Comparison of ENCODE assay signal across 7 mouse cellular contexts in the genomic region with DNA sequence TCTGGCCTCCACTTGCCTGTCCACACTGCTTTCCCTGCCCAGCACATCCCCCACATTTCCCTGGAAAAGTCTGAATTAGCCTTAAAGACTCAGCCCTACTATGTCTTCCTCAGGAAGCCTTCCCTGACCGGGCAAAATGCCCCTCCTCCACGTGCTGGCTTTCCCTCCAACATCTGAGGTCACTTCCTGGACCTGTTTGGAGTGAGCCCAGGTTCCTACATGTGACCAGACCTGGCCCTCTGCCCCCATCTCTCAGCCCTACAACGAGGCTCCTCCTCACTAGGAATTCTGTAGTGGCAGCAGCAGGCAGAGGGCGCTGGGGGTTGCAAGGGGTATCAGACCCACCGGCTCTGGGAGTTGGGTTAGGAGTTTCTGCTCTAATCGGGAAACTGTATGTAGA. TPM values are rescaled to one million over a fixed set of nuclear protein-coding genes. Genes with fewer than 3 reads are reported as not detected.
DNase-seq lines count a peak whose midpoint lies in the region; ATAC-seq and TF ChIP-seq lines count a peak whose summit lies in the region.

No protein-coding gene starts in this region.

- H3K9me3 ChIP-seq in forebrain, embryonic 13.5 days (replicated peaks), result no peaks in the 10 kb centered on the region

- H3K27ac ChIP-seq in liver, adult 2 months (replicated peaks; ENCODE audit: insufficient read depth, low read depth, low read length), result no peak overlapping the region
- H3K27ac ChIP-seq in forebrain, embryonic 13.5 days, result no peak overlapping the region
- no peak overlapping the region for H3K27ac ChIP-seq in left cerebral cortex, adult 2 months

- no peaks in the 10 kb centered on the region for H3K4me1 ChIP-seq in liver, adult 2 months (ENCODE audit: control insufficient read depth, insufficient read depth, low read length)
- peaks cover 60% of the 10 kb centered on the region for H3K4me1 ChIP-seq in forebrain, embryonic 13.5 days

- TF ChIP-seq POLR2A in liver, adult 2 months (IDR thresholded peaks at IDR 0.05; ENCODE audit: extremely low read depth, insufficient read depth, low read length), result no peak

- no peak overlapping the region for H3K4me2 ChIP-seq in forebrain, embryonic 13.5 days

- DNase-seq in liver, adult 2 months (ENCODE audit: extremely low read depth, low read depth, low spot score), result peak; percentile 15
- no peak for DNase-seq in liver
- peak; percentile 69 to 87 for DNase-seq in cerebellum, postnatal 14 days
- DNase-seq in heart, postnatal 25 days (ENCODE audit: low spot score), result peak; percentile 57
- peak; percentile 60 for DNase-seq in lung, postnatal 36 days
- no peak for DNase-seq in left cerebral cortex, adult 2 months (ENCODE audit: extremely low spot score in 1 of 2, low spot score in 2 of 2)

- no peaks in the 10 kb centered on the region for H3K36me3 ChIP-seq in liver, adult 2 months (ENCODE audit: control insufficient read depth, insufficient read depth, low read length)
- H3K36me3 ChIP-seq in forebrain, embryonic 13.5 days (ENCODE audit: poor library complexity, severe bottlenecking), result no peaks in the 10 kb centered on the region; the same call in 1 of the 2 replicates

- H3K9ac ChIP-seq in liver, adult 2 months (ENCODE audit: low read depth, low read length), result no peak overlapping the region
- no peak overlapping the region for H3K9ac ChIP-seq in forebrain, embryonic 13.5 days

- ATAC-seq in forebrain, embryonic 13.5 days, result no peak

- intact Hi-C loops in heart, postnatal 25 days (cut with DNase I), result no loop called here
- intact Hi-C loops in left cerebral cortex, adult 2 months (cut with DNase I), result loop anchor here (5.0 kb wide), 2 partner anchors 48 to 93 kb away; no protein-coding TSS in a partner anchor

- H3K27me3 ChIP-seq in liver, adult 2 months (ENCODE audit: control insufficient read depth, insufficient read depth, low read length), result no peaks in the 10 kb centered on the region
- no peaks in the 10 kb centered on the region for H3K27me3 ChIP-seq in forebrain, embryonic 13.5 days

- TF ChIP-seq CTCF in liver, adult 2 months (IDR thresholded peaks at IDR 0.05; ENCODE audit: low read depth, low read length), result no peak
- no peak for TF ChIP-seq CTCF in left cerebral cortex, adult 2 months (IDR thresholded peaks at IDR 0.05)

- H3K4me3 ChIP-seq in liver, adult 2 months (ENCODE audit: insufficient read depth, low read depth, low read length), result no peak overlapping the region
- no peak overlapping the region for H3K4me3 ChIP-seq in forebrain, embryonic 13.5 days
- H3K4me3 ChIP-seq in left cerebral cortex, adult 2 months, result no peak overlapping the region

- H3K79me2 ChIP-seq in liver, adult 2 months (ENCODE audit: control insufficient read depth, insufficient read depth, low read length), result no peaks in the 10 kb centered on the region

- 38% methylated on average over 6 of the region's 6 CpGs for WGBS in liver, adult 2 months
- WGBS in forebrain, embryonic 13.5 days, result 77% methylated on average over 6 of the region's 6 CpGs

RNA-seq across cellular contexts. Expression of a gene that starts 46.0 kb away (rescaled TPM):
- total RNA-seq in liver, adult 2 months (2014; rRNA removed), result 0.20 and 0.37 TPM in 2 replicates
- polyA plus RNA-seq in liver, adult 2 months (2012; rRNA removed), result 0.18 and 0.27 TPM in 2 replicates
- total RNA-seq in heart, postnatal 25 days (2021), result under 1 TPM; 0.49 to 0.89 TPM
- polyA plus RNA-seq in forebrain, embryonic 13.5 days (2015; fragmentation: Nextera tagmentation; extraction: Ambion mirVana), result 10.7 and 12.7 TPM in 2 replicates
- total RNA-seq in left cerebral cortex, adult 2 months (2021), result 10 to 100 TPM; 17.0 to 18.3 TPM

Comparison
In these comparisons a context has a peak if more than half of its experiments do, and no peak if none do; other contexts are left out.
1. DNase-seq: peak in liver, adult 2 months (single experiment), cerebellum, postnatal 14 days (2 of 2), heart, postnatal 25 days (single experiment) and lung, postnatal 36 days (single experiment); none in liver (single experiment) and left cerebral cortex, adult 2 months (0 of 2).
2. RNA of a gene that starts 46.0 kb away (total RNA-seq): 17.0 to 18.3 TPM in left cerebral cortex, adult 2 months; 0.49 to 0.89 TPM in heart, postnatal 25 days and 0.20 to 0.37 TPM in liver, adult 2 months; every median in the first group is over 4 times any median in the second.